Mouse (Mus musculus) ES-Bruce4 (cell line): Measurements from ENCODE around the gene Gm49320.

ENCODE experiments used
- CTCF ChIP-seq: IDR thresholded peaks from one replicate; pipeline ENCODE4 v1.8.1; 2011; ENCODE audit warnings: low read depth, low read length
- EP300 ChIP-seq: IDR thresholded peaks from 2 replicates; pipeline ENCODE4 v1.6.1; 2011; ENCODE audit warnings: low read depth, low read length; ENCODE audit not compliant: insufficient read depth
- POLR2A ChIP-seq: IDR thresholded peaks from one replicate; pipeline ENCODE4 v1.8.1; 2011; ENCODE audit warnings: low read length; ENCODE audit not compliant: insufficient read depth

DNA sequence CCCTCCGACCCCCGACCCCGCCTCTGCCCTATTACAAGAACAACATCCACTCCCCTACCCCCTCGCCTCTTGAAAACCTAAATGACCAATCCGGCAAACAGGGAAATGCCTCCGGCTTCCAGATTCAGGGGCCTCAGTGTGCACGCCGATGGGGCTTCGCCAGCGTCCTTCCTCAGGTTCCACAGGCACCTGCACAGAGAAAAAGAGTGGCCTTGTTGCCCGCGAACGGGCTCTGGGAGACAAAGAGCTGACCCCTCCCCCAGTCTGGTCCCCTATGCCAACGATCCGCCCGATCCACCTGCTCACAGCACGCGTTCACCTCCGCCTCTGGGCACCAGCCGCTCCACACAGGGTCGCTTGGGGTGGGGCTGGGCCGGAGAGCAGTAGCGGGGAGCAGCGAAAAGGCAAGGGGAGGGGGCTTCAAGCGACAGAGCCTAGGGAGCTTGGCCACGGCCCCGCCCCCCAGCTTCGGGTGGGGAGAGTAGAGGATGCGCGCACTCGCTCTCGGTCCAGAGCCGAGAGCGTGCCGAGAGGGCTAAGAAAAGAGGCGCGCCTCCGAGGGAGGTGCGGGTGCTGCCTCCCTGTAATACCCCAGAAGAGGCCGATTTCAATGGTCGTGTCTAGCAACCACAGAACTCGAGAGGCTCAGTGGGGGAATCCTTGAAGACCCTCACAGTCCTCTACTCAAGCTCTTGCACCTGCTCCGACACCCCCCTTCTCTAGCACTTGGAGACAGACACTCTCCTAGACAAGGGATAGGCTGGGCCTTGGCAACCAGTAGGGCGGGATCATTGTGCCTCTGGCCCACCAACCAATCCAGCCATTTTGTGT is 21.7 kb upstream of the Gm49320 start, which contains the start of gene Prr36:
- TF ChIP-seq CTCF (no peak), POLR2A (no peak), EP300 (no peak)
